Mouse (Mus musculus): ENCODE measurements around the gene Pde12.
"Not testable (repeated sequence)": the region's sequence is repeated elsewhere in the genome, so short reads cannot be mapped to it uniquely, and the experiment has no call there.

The Pde12 gene

DNA sequence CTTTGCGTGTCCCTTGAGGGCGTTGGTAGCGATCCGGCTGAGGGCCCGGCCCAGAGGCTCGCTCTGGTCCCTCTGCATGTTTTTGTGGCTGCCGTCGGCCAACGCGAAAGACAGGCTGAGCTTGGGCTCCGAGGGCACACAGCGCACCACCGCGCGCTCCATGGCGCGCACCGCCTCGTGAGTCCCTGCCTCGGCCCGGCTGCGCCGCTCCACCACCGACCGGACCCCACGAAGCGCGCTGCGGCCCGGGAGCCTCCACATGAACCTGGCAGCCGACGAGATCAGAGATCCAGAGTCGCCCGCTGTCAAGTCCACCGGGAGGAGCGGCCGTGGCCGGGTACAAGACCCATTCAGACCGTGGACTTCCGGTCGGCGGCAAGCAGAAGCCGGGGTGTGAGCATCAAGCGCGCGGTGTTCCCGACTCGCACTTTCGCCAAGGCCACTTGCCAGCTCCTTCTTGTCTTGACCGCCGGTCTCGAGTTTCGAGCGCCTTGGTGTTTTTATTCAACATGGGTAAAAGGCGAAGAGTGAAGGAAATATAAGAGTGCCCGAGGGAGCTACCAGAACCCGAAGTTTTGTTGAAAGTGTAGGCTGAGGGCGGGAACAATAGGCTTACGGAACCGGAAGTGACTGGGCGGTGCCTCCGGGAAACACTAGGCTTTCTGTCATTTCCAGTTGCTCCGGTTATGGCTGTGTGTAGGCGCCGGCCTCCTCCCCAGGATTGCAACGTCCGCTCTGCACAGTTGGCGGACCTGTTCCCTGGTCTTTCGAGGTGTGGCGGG is at the start of gene Pde12:
Pde12 (minus strand) TSS at position 592 of the 782 bp plus-strand sequence.
- DNase-seq (ENCODE audit: low spot score) = peak; percentile 93

DNA sequence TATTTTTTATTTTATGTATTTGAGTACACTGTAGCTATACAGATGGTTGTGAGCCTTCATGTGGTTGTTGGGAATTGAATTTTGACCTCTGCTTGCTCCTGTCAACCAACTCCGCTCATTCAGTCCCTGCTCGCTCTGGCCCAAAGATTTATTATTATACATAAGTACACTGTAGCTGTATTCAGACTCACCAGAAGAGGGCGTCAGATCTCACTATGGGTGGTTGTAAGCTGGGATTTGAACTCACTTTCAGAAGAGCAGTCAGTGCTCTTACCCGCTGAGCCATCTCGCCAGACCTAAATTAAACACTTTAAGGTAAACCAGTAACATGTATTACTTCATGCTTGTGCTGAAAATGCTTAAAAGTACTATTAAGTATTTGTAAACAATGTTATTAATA is 35.6 kb upstream of the Pde12 start:
- DNase-seq (ENCODE audit: low spot score) = not testable (repeated sequence)

DNA sequence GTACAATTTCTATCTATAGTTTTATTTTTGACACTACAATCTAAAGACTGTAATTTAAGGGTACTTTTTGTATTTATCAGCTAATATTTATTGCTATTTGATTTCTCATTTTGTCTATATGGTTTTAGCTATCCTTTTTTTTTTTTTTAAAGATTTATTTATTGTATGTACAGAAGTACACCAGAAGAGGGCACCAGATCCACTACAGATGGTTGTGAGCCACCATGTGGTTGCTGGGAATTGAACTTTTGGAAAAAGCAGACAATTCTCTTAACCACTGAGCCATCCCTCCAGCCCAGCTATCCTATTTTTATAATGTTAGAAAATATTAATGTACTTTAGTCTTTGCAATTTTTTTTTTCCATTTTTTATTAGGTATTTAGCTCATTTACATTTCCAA is 28.2 kb upstream of the Pde12 start:
- no peak for DNase-seq (ENCODE audit: low spot score)

DNA sequence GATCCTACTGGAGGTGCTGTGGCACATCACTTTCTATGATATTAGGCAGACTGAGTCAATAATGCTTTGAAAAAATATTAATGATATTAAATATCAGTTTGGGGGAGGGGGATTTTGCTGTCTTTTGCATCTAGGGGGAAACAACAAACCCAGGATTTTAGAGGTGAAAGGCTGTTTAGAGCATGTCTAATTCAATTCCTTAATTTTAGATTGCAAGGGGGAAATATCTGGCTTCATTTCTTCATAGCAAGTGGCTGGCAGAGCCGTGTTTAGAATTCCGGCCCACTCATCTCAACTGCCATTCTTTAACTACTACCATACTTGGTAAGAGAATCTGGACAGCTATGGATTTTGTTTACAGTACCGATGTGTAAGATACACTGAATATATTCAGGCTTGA is 23.3 kb upstream of the Pde12 start, which contains the start of gene Dnah12:
Dnah12 (plus strand) TSS at position 301 of the 400 bp plus-strand sequence.
- no peak for DNase-seq (ENCODE audit: low spot score)

- DNase-seq (ENCODE audit: low spot score) = no peak
Measured at GRCm38 (mm10) chr14:26691363-26691762, 21.7 kb upstream of the Pde12 start.

DNA sequence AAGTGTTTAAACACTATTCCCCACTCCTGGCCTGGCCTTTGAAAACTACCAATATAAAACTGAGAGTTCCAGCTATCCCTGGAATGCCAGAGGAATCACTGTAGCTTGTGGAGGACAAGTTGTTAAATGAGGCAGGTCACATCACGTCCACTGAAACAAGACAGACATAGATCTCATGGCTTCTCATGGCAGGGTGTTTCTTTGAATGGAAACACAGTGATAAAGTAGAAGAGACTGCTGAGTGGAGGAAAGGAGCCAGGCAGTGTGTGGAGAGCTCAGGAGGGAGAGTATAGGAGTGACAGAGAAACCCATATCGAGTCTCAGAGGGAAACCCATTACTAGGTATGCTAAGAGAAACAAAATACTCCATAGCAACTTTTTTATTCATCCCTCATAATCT is 21.0 kb upstream of the Pde12 start:
- no peak for DNase-seq (ENCODE audit: low spot score)

DNA sequence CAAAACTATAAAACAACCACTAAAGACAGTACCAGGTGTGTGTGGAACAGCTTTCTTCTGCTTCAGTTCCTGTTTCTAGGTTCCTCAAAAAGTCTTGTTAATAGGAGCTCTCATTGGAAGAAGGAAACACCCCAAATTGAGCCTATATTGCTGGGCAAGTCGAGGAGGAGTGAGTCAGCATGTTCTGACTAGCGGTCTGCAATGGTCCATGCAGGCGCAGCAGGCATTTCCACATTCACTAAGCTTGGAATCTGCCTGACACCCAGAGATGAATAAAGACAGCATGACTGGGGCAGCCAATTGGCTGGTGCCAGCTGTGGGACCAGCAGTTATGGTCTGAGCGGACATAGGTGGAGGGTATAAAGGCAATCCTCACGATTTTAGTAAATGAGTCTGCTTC is 6.1 kb upstream of the Pde12 start:
- DNase-seq (ENCODE audit: low spot score) = no peak

- no peak for DNase-seq (ENCODE audit: low spot score)
Measured at GRCm38 (mm10) chr14:26675371-26675770, 5.7 kb upstream of the Pde12 start.

DNA sequence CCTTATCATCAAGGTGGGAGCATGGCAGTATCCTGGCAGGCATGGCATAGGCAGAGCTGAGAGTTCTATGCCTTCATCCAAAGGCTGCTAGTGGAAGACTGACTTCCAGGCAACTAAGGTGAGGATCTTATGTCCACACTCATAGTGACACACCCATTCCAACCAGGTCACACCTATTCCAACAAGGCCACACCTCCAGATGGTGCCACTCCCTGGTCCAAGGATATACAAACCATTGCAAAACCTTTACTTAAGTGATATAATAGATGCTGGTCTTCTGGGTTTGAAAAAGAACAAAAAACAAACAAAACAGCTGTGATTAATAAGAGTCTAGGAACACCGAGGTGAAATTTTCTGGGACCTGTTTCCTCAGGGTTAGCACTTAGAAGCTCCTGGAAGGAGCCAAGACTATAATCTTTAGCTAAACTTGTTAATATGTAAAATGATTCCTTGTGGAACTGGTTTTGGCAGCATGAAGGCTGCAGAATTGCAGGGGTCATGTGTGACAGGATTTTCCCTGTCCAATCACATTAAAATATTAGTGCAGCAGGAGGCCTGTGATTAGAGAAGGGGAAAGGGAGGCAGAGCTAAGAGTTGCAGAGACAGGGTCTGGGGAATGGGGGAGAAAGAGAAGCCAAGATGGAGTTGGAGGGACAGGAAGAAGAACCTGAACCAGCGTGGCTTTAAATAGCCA is 4.9 kb upstream of the Pde12 start:
- DNase-seq (ENCODE audit: low spot score) = not testable (repeated sequence)

- not testable (repeated sequence) for DNase-seq (ENCODE audit: low spot score)
Measured at GRCm38 (mm10) chr14:26671870-26672615, 2.4 kb upstream of the Pde12 start.

DNA sequence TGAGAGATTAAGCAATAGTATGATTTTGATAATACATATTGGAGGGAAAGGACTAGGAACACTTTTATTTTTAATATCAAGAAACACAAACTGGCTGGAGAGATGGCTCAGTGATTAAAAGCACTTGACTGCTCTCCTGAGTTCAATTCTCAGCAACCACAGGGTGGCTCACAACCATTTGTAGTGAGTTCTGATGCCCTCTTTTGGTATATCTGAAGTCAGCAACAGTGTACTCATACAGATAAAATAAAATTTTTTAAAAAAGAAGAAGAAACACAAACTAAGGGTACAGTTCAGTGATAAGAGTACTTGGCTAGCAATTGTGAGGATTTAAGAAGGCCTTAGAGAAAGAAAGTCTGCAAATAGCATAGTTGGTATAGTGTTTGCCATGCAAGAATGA is 1.3 kb upstream of the Pde12 start:
- no peak for DNase-seq (ENCODE audit: low spot score)

DNA sequence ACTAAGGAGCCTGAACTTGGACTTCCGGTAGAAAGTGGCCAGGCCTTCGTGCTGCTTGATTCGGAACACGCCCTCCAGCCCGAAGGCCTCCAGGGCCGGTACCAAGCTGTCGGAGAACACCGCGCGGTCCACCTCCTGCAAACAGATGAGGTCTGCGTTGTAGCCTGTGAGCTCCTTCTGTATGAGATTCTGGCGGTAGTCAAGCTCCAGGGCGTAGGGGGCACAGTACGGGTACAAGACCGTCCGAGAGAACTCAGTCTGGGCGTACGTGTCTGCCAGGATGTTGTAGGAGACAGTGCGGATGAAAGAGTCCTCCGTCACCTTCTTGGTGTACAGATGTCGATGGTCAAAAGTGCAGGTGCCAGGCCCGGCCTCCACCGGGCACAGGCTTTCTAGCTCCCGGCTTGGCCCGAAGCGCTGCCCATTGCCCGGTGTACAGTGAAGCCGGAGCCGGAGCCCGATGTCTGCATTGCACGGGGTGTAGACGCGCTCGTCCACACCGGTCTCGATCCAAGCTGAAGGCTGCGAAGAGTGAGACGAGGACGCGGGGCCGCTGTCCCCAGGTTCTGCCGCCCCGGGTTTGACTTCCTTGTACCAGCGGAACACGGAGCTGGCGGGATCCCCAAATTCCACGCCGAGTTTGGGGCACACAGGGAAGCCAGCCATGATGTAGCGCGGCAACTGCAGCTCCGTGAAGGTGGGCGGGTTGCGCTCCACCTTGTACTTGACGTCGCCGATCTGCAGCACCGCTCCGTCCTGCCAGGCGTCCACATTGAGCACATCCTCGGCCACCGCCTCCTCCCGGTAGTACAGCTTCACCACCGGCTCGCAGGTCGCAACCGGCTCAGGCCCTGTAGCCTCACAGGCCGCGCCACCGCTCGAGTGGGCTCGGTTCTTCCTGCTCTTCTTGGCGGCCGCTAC is 1.1 kb downstream of the Pde12 start:
- peak; percentile 32 for DNase-seq (ENCODE audit: low spot score)

DNA sequence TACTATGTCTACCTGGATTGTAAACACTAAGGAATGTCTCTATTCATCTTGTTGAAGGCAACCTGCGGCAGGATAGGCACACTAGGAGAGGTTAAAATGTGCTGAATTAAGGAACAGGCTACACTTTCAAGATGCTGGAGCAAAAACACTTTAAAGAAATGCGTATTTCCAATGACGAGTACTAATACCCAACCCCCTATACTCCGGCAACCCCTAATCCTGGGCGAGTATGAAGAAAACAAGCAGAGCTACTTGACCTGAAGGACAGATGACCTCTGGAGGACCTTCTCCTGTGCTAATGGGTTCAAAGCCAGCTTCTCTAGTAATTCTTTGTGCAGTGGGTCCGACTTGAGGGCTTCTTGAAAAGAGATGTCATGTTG is 1.7 kb downstream of the Pde12 start:
- DNase-seq (ENCODE audit: low spot score) = no peak

GRCm38 (mm10) chr14:26663851-26664250 is 5.8 kb downstream of the Pde12 start:
- no peak for DNase-seq (ENCODE audit: low spot score)

- no peak for DNase-seq (ENCODE audit: low spot score)
Measured at GRCm38 (mm10) chr14:26662488-26662887, 7.2 kb downstream of the Pde12 start.

DNA sequence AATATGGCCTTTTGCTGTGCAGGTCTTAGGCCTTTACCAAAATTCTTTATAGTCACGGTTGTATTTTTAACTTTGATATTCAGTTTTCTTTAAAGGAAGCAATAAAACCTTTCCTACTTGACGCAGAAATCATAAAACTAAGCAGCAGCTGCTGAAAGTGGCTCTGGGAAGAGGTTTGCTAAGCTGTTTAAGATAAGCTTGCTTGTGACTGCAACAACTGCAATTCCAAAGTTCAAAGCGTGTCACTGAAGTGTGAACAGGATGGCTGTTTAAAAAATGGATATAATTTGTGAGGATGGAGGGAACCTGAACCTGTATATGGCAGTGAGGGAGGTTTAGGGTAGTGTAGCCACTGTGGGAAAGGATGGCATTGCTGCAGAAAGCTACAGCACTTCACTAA is 7.7 kb downstream of the Pde12 start:
- DNase-seq (ENCODE audit: low spot score) = peak; percentile 19

DNA sequence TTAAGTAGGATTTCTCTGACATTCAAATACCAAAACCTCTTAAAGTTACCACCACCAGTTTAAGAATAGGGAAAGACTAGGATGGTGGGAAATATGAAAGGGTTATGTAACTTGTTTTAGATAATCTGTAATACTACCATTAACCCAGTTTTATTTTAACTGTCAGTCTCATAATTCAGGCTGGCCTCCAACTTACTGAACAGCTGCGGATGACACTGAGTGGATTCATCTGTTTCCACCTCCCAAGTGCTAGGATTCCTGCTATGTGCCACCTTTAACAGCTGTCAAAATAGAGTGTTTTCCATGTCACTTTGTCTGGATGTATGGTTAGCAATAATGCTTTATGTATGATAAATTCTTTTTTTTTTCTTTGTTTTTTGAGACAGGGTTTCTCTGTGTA is 9.4 kb downstream of the Pde12 start:
- DNase-seq (ENCODE audit: low spot score) = no peak

GRCm38 (mm10) chr14:26658178-26658577 is 11.5 kb downstream of the Pde12 start:
- no peak for DNase-seq (ENCODE audit: low spot score)

DNA sequence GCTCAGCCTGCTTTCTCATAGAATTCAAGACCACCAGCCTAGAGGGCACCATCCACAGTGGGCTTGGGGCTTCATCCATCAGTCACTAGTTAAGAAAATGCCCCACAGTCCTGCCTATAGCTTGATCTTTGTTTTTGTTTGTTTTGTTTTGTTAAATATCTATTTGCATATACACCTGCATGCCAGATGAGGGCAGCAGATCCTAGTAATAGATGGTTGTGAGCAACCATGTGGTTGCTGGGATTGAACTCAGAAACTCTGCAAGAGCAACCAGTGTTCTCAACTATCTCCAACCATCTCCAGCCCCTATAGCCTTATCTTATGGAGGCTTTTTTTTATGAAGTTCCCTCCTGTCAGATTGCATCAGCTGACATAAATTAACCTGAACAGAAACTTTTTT is 17.8 kb downstream of the Pde12 start:
- DNase-seq (ENCODE audit: low spot score) = no peak

- no peak for DNase-seq (ENCODE audit: low spot score)
Measured at GRCm38 (mm10) chr14:26647811-26648210, 21.9 kb downstream of the Pde12 start.

DNA sequence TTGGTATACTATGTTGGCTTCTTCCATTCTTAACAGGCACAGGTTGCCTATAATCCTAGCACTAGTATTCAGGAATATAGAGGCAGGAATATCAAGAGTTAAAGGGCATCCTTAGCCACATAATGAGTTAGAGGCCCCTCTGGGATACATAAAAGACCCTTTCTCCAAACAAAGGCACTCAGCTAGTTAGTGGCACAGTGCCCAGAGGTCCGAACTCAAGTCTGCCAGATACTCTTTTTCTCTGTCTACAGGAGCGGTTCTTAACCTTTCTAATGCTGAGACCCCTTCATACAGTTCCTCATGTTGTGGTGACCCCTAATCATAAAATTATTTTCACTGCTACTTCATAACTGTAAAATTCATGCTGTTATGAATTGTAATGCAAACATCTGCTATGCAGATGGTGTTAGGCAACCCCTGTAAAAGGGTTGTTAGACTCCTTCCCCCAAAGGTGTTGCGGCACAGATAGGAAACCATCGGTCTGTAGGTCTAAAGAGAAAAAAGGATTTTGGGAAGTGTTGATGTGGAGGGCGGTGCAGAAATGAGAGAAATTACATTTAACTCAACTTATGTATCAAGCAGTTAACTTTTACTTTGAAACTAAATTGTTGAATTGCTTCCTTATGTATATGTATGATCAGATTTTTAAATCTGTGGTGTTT is 23.6 kb downstream of the Pde12 start:
- DNase-seq (ENCODE audit: low spot score) = no peak

All from yolk sac, embryonic 10.5 days (tissue).